Mouse (Mus musculus) bone marrow, adult 2 months (tissue): ENCODE measurements around the gene Wfikkn1. TPM values are rescaled to one million over a fixed set of nuclear protein-coding genes. Genes with fewer than 3 reads are reported as not detected.

ENCODE experiments used
- H3K27ac ChIP-seq: fragments of 200-500 bp; 2 replicates; pipeline ENCODE4 v1.5.1; 2012; ENCODE audit warnings: low read depth, mild to moderate bottlenecking, control low read depth, inconsistent platforms, low read length; ENCODE audit not compliant: control insufficient read depth, poor library complexity, insufficient read depth
- H3K4me1 ChIP-seq: fragments of 200-500 bp; 2 replicates; pipeline ENCODE4 v1.6.1; 2011; ENCODE audit warnings: low read length; ENCODE audit not compliant: control insufficient read depth, insufficient read depth
- H3K4me3 ChIP-seq: fragments of 200-500 bp; replicated peaks from 2 replicates; pipeline ENCODE3; 2011; ENCODE audit warnings: mild to moderate bottlenecking, low read depth, low read length, control low read depth; ENCODE audit not compliant: control insufficient read depth
- CTCF ChIP-seq: fragments of 200-500 bp; IDR thresholded peaks from 2 replicates; pipeline ENCODE4 v1.5.1; 2011; ENCODE audit warnings: low read length, control low read depth; ENCODE audit not compliant: control insufficient read depth, insufficient read depth
- POLR2A ChIP-seq: fragments of 200-500 bp; IDR thresholded peaks from 2 replicates; pipeline ENCODE4 v1.6.1; 2011; ENCODE audit warnings: low read depth, mild to moderate bottlenecking, control low read depth, low read length, borderline replicate concordance; ENCODE audit not compliant: control insufficient read depth
- WGBS: fragments of 180-500 bp; shearing (Covaris S2); methylation state at CpG from one replicate; pipeline ENCODE4 v1.1.7; 2018; 5-methylcytosine and 5-hydroxymethylcytosine counted together
- polyA plus RNA-seq: library from polyadenylated mRNA; stranded (reverse); fragments of >200 nt; gene quantifications from 2 replicates; pipeline ENCODE4 v1.2.4, GENCODE M21; 2011; ENCODE audit warnings: low replicate concordance; ENCODE audit not compliant: missing spikeins, insufficient read depth, insufficient read length

Gene Wfikkn1
- polyA plus RNA-seq, 1 experiment: 2.2 TPM

GRCm38 (mm10) chr17:25841117-25841880 is 39.4 kb downstream of the Wfikkn1 start, which contains the start of gene Gm20683:
TSS of gene Gm20683 (minus strand) at chr17:25841763.
- no peak within 1 kb of the TSS for H3K4me3 ChIP-seq
- no peak within 1 kb of the TSS for H3K27ac ChIP-seq
- peaks cover 7% of the 10 kb centered on the region for H3K4me1 ChIP-seq
- 91% methylated on average over 22 of the region's 22 CpGs for WGBS
- TF ChIP-seq POLR2A: no peak
- TF ChIP-seq CTCF: no peak

GRCm38 (mm10) chr17:25840519-25840918 is 40.1 kb downstream of the Wfikkn1 start:
- Histone ChIP-seq H3K4me3 (no peak overlapping the region), H3K27ac (no peak overlapping the region), H3K4me1 (peaks cover 7% of the 10 kb centered on the region)
- 94% methylated on average over 6 of the region's 6 CpGs for WGBS
- no peak for TF ChIP-seq POLR2A
- TF ChIP-seq CTCF: no peak

GRCm38 (mm10) chr17:25839455-25840235 is 41.0 kb downstream of the Wfikkn1 start:
- Histone ChIP-seq H3K4me3 (no peak overlapping the region), H3K27ac (no peak overlapping the region), H3K4me1 (peaks cover 5% of the 10 kb centered on the region)
- TF ChIP-seq POLR2A (no peak), CTCF (no peak)
- WGBS: 88% methylated on average over 14 of the region's 14 CpGs

- Histone ChIP-seq H3K4me1 (peaks cover 5% of the 10 kb centered on the region), H3K27ac (no peak overlapping the region), H3K4me3 (no peak overlapping the region)
- WGBS: 83% methylated on average over 4 of the region's 4 CpGs
- TF ChIP-seq POLR2A: no peak
- TF ChIP-seq CTCF: no peak
Observed at GRCm38 (mm10) chr17:25838904-25839303, 41.8 kb downstream of the Wfikkn1 start.

- Histone ChIP-seq H3K27ac (no peak overlapping the region), H3K4me1 (no peaks in the 10 kb centered on the region), H3K4me3 (no peak overlapping the region)
- TF ChIP-seq CTCF (no peak), POLR2A (no peak)
- 77% methylated on average over 3 of the region's 3 CpGs for WGBS
Observed at GRCm38 (mm10) chr17:25837533-25837932, 43.1 kb downstream of the Wfikkn1 start.

GRCm38 (mm10) chr17:25837076-25837410 is 43.6 kb downstream of the Wfikkn1 start, which contains the start of gene Rhbdl1:
TSS of gene Rhbdl1 (minus strand) at chr17:25837295.
- Histone ChIP-seq H3K27ac (no peak within 1 kb of the TSS), H3K4me1 (no peaks in the 10 kb centered on the region), H3K4me3 (no peak within 1 kb of the TSS)
- TF ChIP-seq POLR2A (0 out of 2 replicates have a peak, but pooled peaks have one; percentile 15), CTCF (no peak)
- WGBS: 1% methylated on average over 29 of the region's 29 CpGs

GRCm38 (mm10) chr17:25836397-25837075 is 44.1 kb downstream of the Wfikkn1 start:
- WGBS: 23% methylated on average over 23 of the region's 23 CpGs
- Histone ChIP-seq H3K4me3 (no peak overlapping the region), H3K27ac (no peak overlapping the region), H3K4me1 (peaks cover 3% of the 10 kb centered on the region; the same call in 1 of the 2 replicates)
- TF ChIP-seq POLR2A (0 out of 2 replicates have a peak, but pooled peaks have one; percentile 30), CTCF (no peak)

- no peak for TF ChIP-seq POLR2A
- no peak for TF ChIP-seq CTCF
- peaks cover 3% of the 10 kb centered on the region; the same call in 1 of the 2 replicates for H3K4me1 ChIP-seq
- 92% methylated on average over 16 of the region's 16 CpGs for WGBS
- H3K27ac ChIP-seq: no peak overlapping the region
- no peak overlapping the region for H3K4me3 ChIP-seq
Observed at GRCm38 (mm10) chr17:25835816-25836215, 44.8 kb downstream of the Wfikkn1 start.
